Mouse (Mus musculus): ENCODE measurements at regions not wholly inside any gene's neighbourhood (a gene's known extent, or its start where the extent isn't known, plus 50 kb on each side); places are given as distances from the start of the nearest gene placed in this dataset.
A peak's percentile ranks its signal among the peaks of the same experiment; 100 is the strongest.
"Not testable (repeated sequence)": the region's sequence is repeated elsewhere in the genome, so short reads cannot be mapped to it uniquely, and the experiment has no call there.

- DNase-seq (ENCODE audit: low spot score in 2 of 2) = no peak
These were observed 56.8 kb downstream of the Sox1 start for GRCm38 (mm10) chr8:12451857-12452256.

- DNase-seq (ENCODE audit: low spot score in 2 of 2) = not testable (repeated sequence)
These were observed 60.3 kb downstream of the Sox1 start for GRCm38 (mm10) chr8:12455376-12455775.

- no peak for DNase-seq (ENCODE audit: low spot score in 2 of 2)
These were observed 61.2 kb downstream of the Sox1 start for GRCm38 (mm10) chr8:12456326-12456725.

- DNase-seq (ENCODE audit: low spot score in 2 of 2) = no peak
These were observed 61.9 kb downstream of the Sox1 start for GRCm38 (mm10) chr8:12457015-12457414.

- DNase-seq (ENCODE audit: low spot score in 2 of 2) = no peak
These were observed 71.8 kb downstream of the Sox1 start for GRCm38 (mm10) chr8:12466845-12467244.

- no peak for DNase-seq (ENCODE audit: low spot score in 2 of 2)
These were observed 72.6 kb downstream of the Sox1 start for GRCm38 (mm10) chr8:12467386-12468326.

GRCm38 (mm10) chr8:12477449-12478401 lies 82.6 kb downstream of the Sox1 start:
- DNase-seq (ENCODE audit: low spot score in 2 of 2) = no peak

- no peak for DNase-seq (ENCODE audit: low spot score in 2 of 2)
These were observed 86.8 kb downstream of the Sox1 start for GRCm38 (mm10) chr8:12481918-12482317.

- DNase-seq (ENCODE audit: low spot score in 2 of 2) = no peak
These were observed 88.5 kb downstream of the Sox1 start for GRCm38 (mm10) chr8:12483551-12483950.

GRCm38 (mm10) chr8:12485326-12485725 lies 87.5 kb upstream of the Spaca7 start:
- DNase-seq (ENCODE audit: low spot score in 2 of 2) = no peak

GRCm38 (mm10) chr8:12486331-12487061 lies 86.3 kb upstream of the Spaca7 start:
- peak; percentile 28 to 45 for DNase-seq (ENCODE audit: low spot score in 2 of 2)

GRCm38 (mm10) chr8:12487201-12487600 lies 85.6 kb upstream of the Spaca7 start:
- no peak for DNase-seq (ENCODE audit: low spot score in 2 of 2)

GRCm38 (mm10) chr8:12489194-12489593 lies 83.6 kb upstream of the Spaca7 start:
- DNase-seq (ENCODE audit: low spot score in 2 of 2) = no peak

- no peak for DNase-seq (ENCODE audit: low spot score in 2 of 2)
These were observed 81.4 kb upstream of the Spaca7 start for GRCm38 (mm10) chr8:12491472-12491871.

GRCm38 (mm10) chr8:12492461-12492860 lies 80.4 kb upstream of the Spaca7 start:
- DNase-seq (ENCODE audit: low spot score in 2 of 2) = no peak

- DNase-seq (ENCODE audit: low spot score in 2 of 2) = no peak
These were observed 78.3 kb upstream of the Spaca7 start for GRCm38 (mm10) chr8:12494559-12494958.

GRCm38 (mm10) chr8:12497420-12497819 lies 75.4 kb upstream of the Spaca7 start:
- no peak for DNase-seq (ENCODE audit: low spot score in 2 of 2)

- DNase-seq (ENCODE audit: low spot score in 2 of 2) = no peak
These were observed 73.2 kb upstream of the Spaca7 start for GRCm38 (mm10) chr8:12499658-12500057.

GRCm38 (mm10) chr8:12500291-12500690 lies 72.5 kb upstream of the Spaca7 start:
- no peak for DNase-seq (ENCODE audit: low spot score in 2 of 2)

GRCm38 (mm10) chr8:12501824-12502223 lies 71.0 kb upstream of the Spaca7 start:
- no peak for DNase-seq (ENCODE audit: low spot score in 2 of 2)

GRCm38 (mm10) chr8:12502321-12502775 lies 70.5 kb upstream of the Spaca7 start:
- no peak for DNase-seq (ENCODE audit: low spot score in 2 of 2)

GRCm38 (mm10) chr8:12502856-12503255 lies 70.0 kb upstream of the Spaca7 start:
- DNase-seq (ENCODE audit: low spot score in 2 of 2) = no peak
